Mouse (Mus musculus) lung, embryonic 16.5 days (tissue): ENCODE measurements around the gene Inafm1. TPM values are rescaled to one million over a fixed set of nuclear protein-coding genes. Genes with fewer than 3 reads are reported as not detected.

Source experiments
- ATAC-seq: fragments of 200-750 bp; cut with Nextera tagmentation; 2 replicates; pipeline ENCODE4 v1.8.0; 2017; ENCODE audit warnings: low read depth, mild to moderate bottlenecking, moderate library complexity
- H3K27ac ChIP-seq: fragments of 300-500 bp; sonication (generic); 2 replicates; pipeline ENCODE4 v1.5.1; 2014; ENCODE audit warnings: mild to moderate bottlenecking, control low read depth, low read length
- H3K27me3 ChIP-seq: fragments of 300-500 bp; sonication (generic); 2 replicates; pipeline ENCODE4 v1.6.1; 2014; ENCODE audit warnings: low read depth, low read length, mixed read lengths; ENCODE audit not compliant: control insufficient read depth, insufficient read depth
- H3K36me3 ChIP-seq: fragments of 300-500 bp; sonication (generic); 2 replicates; pipeline ENCODE4 v1.6.1; 2014; ENCODE audit warnings: low read length; ENCODE audit not compliant: control insufficient read depth, insufficient read depth
- H3K4me1 ChIP-seq: fragments of 300-500 bp; sonication (generic); replicated peaks from 2 replicates; pipeline ENCODE4 v1.6.1; 2014; ENCODE audit warnings: low read length, mixed read lengths; ENCODE audit not compliant: control insufficient read depth, insufficient read depth
- H3K4me2 ChIP-seq: fragments of 300-500 bp; sonication (generic); 2 replicates; pipeline ENCODE4 v1.6.1; 2014; ENCODE audit warnings: low read depth, low read length, control low read depth
- H3K4me3 ChIP-seq: fragments of 300-500 bp; sonication (generic); 2 replicates; pipeline ENCODE4 v1.5.1; 2014; ENCODE audit warnings: mild to moderate bottlenecking, low read length, control low read depth
- H3K9ac ChIP-seq: fragments of 300-500 bp; sonication (generic); 2 replicates; pipeline ENCODE4 v1.6.1; 2014; ENCODE audit warnings: low read length, control low read depth
- H3K9me3 ChIP-seq: fragments of 300-500 bp; sonication (generic); 2 replicates; pipeline ENCODE4 v1.6.1; 2016; ENCODE audit warnings: low read length; ENCODE audit not compliant: control insufficient read depth
- WGBS: fragments of 180-500 bp; shearing (Covaris S2); extraction: QIAGEN DNeasy Blood & Tissue Kit; methylation state at CpG from one replicate; pipeline ENCODE4 v1.1.7; 2014; 5-methylcytosine and 5-hydroxymethylcytosine counted together
- polyA plus RNA-seq: library from polyadenylated mRNA; unstranded; fragments of >200 nt; fragmentation: Nextera tagmentation; extraction: Ambion mirVana; gene quantifications from 2 replicates; pipeline ENCODE4 v1.2.1, GENCODE M21; 2015

The Inafm1 gene
- polyA plus RNA-seq, 1 experiment from 2014 or later, result 12.1 TPM

GRCm38 (mm10) chr7:16299419-16300035, 26.1 kb upstream of the Inafm1 start:
- Histone ChIP-seq H3K4me3 (peak overlapping the region; percentile 43), H3K4me1 (peaks cover 26% of the 10 kb centered on the region), H3K9ac (peak overlapping the region; percentile 42; the same call in 1 of the 2 replicates), H3K27me3 (no peaks in the 10 kb centered on the region), H3K27ac (no peak overlapping the region), H3K36me3 (no peaks in the 10 kb centered on the region), H3K9me3 (no peaks in the 10 kb centered on the region), H3K4me2 (peak overlapping the region; percentile 62)
- ATAC-seq, result peak; percentile 65
- WGBS, result 2% methylated on average over 52 of the region's 52 CpGs

GRCm38 (mm10) chr7:16298927-16299326, 25.5 kb upstream of the Inafm1 start:
- 78% methylated on average over 5 of the region's 5 CpGs for WGBS
- H3K4me2 ChIP-seq, result no peak overlapping the region
- H3K9ac ChIP-seq, result no peak overlapping the region
- H3K9me3 ChIP-seq, result no peaks in the 10 kb centered on the region
- H3K4me3 ChIP-seq, result no peak overlapping the region
- H3K4me1 ChIP-seq, result peaks cover 28% of the 10 kb centered on the region
- H3K27me3 ChIP-seq, result no peaks in the 10 kb centered on the region
- H3K36me3 ChIP-seq, result no peaks in the 10 kb centered on the region
- H3K27ac ChIP-seq, result no peak overlapping the region
- ATAC-seq, result no peak

- Histone ChIP-seq H3K27me3 (no peaks in the 10 kb centered on the region), H3K4me2 (no peak overlapping the region), H3K27ac (peak overlapping the region; percentile 27; the same call in 1 of the 2 replicates), H3K9ac (peak overlapping the region; percentile 37; the same call in 1 of the 2 replicates), H3K36me3 (no peaks in the 10 kb centered on the region), H3K4me3 (no peak overlapping the region), H3K4me1 (peaks cover 28% of the 10 kb centered on the region), H3K9me3 (no peaks in the 10 kb centered on the region)
- WGBS, result 57% methylated on average over 2 of the region's 2 CpGs
- ATAC-seq, result no peak
Observed at GRCm38 (mm10) chr7:16297616-16298015, 24.2 kb upstream of the Inafm1 start.

DNA sequence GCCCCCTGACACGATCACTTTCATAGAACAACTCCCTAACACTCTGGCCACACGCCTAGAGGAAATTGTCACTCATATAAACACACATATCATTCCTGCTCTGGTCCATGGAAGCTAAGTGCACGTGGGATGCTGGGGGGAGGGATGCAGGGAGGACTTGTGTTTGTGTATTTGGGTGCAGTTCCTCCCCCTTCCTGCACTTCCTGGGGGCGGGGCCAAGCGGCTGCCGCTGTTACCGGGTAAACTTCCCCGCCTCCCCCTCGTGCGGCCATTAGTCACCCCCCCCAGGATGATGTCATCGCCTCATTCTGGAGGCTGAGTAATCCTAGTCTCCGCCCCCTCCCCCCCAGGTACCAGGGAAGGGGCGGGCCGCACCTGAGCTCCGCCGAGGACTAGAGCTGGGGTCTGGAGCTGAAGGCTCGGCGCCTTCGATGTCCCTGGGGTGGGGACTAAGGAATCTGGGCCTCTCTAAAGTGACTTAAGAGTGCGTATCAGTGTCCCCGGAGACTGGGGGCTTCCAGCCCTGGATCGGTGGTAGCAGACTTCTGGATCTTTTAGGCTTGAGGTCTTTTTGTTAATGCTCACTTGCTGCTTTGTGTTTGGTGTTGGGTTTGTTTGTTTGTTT, 23.5 kb upstream of the Inafm1 start:
- Histone ChIP-seq H3K4me3 (peak overlapping the region; percentile 43), H3K4me2 (peak overlapping the region; percentile 71), H3K27ac (peak overlapping the region; percentile 75), H3K9ac (peak overlapping the region; percentile 62), H3K27me3 (no peaks in the 10 kb centered on the region), H3K36me3 (no peaks in the 10 kb centered on the region), H3K4me1 (peaks cover 28% of the 10 kb centered on the region), H3K9me3 (no peaks in the 10 kb centered on the region)
- ATAC-seq, result peak; percentile 37
- WGBS, result 1% methylated on average over 22 of the region's 22 CpGs

DNA sequence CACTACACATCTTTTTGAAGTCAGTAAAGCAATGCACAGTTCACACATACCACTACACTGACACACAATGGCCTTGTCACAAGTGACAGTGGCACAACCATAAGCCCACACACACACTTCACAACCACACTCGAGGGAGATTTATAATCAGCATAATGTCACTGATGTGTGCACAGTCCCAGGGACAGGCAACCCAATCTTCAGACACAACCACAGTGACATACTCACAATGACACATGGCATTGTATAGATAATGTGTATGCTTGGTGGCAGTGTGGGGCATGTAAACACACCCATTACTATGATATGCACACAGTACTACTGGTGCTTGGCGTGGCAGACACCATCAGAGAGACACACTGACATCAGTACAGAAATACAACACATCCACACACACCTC, 22.7 kb upstream of the Inafm1 start:
- no peaks in the 10 kb centered on the region for H3K27me3 ChIP-seq
- 21% methylated on average over 2 of the region's 2 CpGs for WGBS
- peak overlapping the region; percentile 75 for H3K27ac ChIP-seq
- H3K4me3 ChIP-seq, result no peak overlapping the region
- peak overlapping the region; percentile 87; the same call in 1 of the 2 replicates for H3K4me2 ChIP-seq
- no peaks in the 10 kb centered on the region for H3K9me3 ChIP-seq
- no peak for ATAC-seq
- peaks cover 28% of the 10 kb centered on the region for H3K4me1 ChIP-seq
- no peak overlapping the region for H3K9ac ChIP-seq
- no peaks in the 10 kb centered on the region for H3K36me3 ChIP-seq

GRCm38 (mm10) chr7:16295321-16295900, 22.0 kb upstream of the Inafm1 start:
- H3K27ac ChIP-seq, result peak overlapping the region; percentile 88
- peak overlapping the region; percentile 87 for H3K4me2 ChIP-seq
- H3K4me3 ChIP-seq, result peak overlapping the region; percentile 58
- no peaks in the 10 kb centered on the region for H3K27me3 ChIP-seq
- H3K9me3 ChIP-seq, result no peaks in the 10 kb centered on the region
- peak; percentile 73 for ATAC-seq
- WGBS, result under 1% methylated on average over 41 of the region's 41 CpGs
- peaks cover 28% of the 10 kb centered on the region for H3K4me1 ChIP-seq
- H3K9ac ChIP-seq, result peak overlapping the region; percentile 60
- H3K36me3 ChIP-seq, result no peaks in the 10 kb centered on the region

DNA sequence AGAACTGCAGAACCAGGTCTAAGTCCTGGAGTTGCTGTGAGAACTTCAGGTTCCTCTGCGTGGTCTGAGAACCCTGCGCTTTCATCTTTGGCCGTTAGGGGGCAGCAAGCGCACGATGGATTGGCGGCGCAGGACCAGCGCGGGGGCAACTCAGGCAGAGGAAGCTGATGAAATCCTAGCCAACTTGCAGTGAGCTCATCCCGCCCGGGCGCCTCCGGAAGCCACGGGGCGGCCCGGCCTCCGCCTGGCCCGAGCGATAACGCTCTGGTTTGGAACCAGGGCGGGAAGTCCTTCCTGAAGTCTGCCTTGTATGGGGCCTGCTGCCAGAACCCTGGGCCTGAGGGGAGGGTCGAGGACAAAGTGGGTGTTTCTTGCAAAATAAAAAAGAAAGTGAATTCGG, 21.4 kb upstream of the Inafm1 start:
- no peaks in the 10 kb centered on the region for H3K27me3 ChIP-seq
- H3K9me3 ChIP-seq, result no peaks in the 10 kb centered on the region
- H3K36me3 ChIP-seq, result no peaks in the 10 kb centered on the region
- H3K27ac ChIP-seq, result peak overlapping the region; percentile 88
- H3K4me1 ChIP-seq, result peaks cover 25% of the 10 kb centered on the region
- ATAC-seq, result peak; percentile 91
- peak overlapping the region; percentile 60 for H3K9ac ChIP-seq
- under 1% methylated on average over 23 of the region's 23 CpGs for WGBS
- H3K4me2 ChIP-seq, result peak overlapping the region; percentile 87
- H3K4me3 ChIP-seq, result peak overlapping the region; percentile 58

DNA sequence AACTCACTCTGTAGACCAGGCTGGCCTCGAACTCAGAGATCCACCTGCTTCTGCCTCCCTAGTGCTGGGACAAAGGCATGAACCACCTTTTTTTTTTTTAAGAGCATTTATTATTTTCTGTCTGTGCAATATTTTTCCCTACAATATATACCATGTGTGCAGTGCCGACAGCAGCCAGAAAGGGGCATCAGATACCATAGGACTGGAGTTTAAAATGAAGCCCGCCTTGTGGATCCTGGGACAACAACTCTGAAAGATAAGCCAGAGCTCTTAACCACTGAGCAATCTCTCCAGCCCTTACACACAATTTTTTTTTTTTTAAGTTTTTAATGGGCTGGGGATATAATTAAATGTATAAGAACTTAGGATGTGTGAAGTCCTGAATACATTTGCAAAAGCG, 20.9 kb upstream of the Inafm1 start:
- peaks cover 21% of the 10 kb centered on the region for H3K4me1 ChIP-seq
- no peaks in the 10 kb centered on the region for H3K27me3 ChIP-seq
- peak overlapping the region; percentile 43 for H3K27ac ChIP-seq
- peak overlapping the region; percentile 5; the same call in 1 of the 2 replicates for H3K9ac ChIP-seq
- peak overlapping the region; percentile 58 for H3K4me3 ChIP-seq
- H3K9me3 ChIP-seq, result no peaks in the 10 kb centered on the region
- peak overlapping the region; percentile 87 for H3K4me2 ChIP-seq
- H3K36me3 ChIP-seq, result no peaks in the 10 kb centered on the region
- ATAC-seq, result peak; percentile 41; the same call in 1 of the 2 replicates
- WGBS, result 23% methylated on average over 4 of the region's 4 CpGs

GRCm38 (mm10) chr7:16287791-16288190, 14.4 kb upstream of the Inafm1 start:
- no peak overlapping the region for H3K9ac ChIP-seq
- H3K27ac ChIP-seq, result no peak overlapping the region
- H3K9me3 ChIP-seq, result no peaks in the 10 kb centered on the region
- H3K36me3 ChIP-seq, result peaks cover 12% of the 10 kb centered on the region
- H3K4me1 ChIP-seq, result peaks cover 8% of the 10 kb centered on the region
- no peak overlapping the region for H3K4me3 ChIP-seq
- H3K27me3 ChIP-seq, result no peaks in the 10 kb centered on the region
- H3K4me2 ChIP-seq, result no peak overlapping the region
- WGBS, result 72% methylated on average over 1 of the region's 1 CpGs
- ATAC-seq, result no peak
